Mouse (Mus musculus): ENCODE results near the gene Tmem145.

Tmem145 gene

DNA sequence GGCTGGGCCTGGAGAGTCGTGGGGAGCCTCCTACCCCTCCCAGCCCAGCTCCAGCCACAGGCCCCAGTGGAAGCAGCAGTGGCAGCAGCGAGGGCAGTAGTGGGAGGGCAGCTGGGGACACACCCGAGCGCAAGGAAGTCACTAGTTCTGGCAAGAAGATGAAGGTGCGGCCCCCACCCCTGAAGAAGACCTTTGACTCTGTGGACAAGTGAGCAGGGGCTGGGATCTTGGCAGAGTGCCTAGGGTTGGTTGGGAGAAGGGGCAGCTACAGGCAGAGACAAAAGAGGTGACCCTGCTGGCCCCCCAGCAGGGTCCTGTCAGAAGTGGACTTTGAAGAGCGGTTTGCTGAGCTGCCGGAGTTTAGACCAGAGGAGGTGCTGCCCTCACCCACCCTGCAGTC lies 13.8 kb upstream of the Tmem145 start:
- no peak for DNase-seq (ENCODE audit: low read depth, low spot score)

DNA sequence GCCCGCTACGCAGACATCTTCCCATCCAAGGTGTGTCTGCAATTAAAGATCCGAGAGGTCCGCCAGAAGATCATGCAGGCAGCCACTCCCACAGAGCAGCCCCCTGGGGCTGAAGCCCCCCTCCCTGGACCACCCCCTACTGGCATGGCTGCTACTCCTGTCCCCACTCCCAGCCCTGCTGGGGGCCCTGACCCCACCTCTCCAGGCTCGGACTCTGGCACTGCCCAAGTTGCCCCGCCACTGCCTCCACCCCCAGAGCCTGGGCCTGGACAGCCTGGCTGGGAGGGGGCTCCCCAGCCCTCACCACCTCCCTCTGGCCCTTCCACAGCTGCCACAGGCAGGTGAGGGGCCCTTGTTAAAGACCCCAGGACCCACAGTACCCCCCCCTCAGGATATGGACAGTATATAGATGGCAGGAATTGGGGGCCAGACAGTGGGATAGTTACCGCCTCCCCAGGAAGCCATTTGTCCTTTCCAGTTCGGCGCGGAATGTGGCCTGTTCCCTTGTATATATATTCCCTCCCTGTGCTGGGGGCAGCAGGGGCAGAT lies 12.6 kb upstream of the Tmem145 start:
- DNase-seq (ENCODE audit: low read depth, low spot score) = no peak

DNA sequence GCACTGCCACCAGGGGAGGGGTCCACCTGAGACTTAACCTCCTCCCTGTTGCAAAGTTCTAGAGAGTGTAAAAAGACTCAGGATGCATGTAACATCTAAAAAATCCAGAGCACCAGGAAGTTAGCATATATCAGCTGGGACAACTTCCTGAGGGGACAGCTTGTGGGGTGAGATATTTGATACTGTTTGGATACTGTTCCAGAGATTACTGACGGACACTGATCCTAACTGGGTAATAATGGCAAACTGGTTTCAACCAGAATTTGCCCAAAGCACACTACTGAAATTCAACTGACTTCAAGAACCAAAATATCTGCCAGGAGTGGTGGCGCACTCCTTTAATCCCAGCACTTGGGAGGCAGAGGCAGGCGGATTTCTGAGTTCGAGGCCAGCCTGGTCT lies 11.4 kb upstream of the Tmem145 start:
- no peak for DNase-seq (ENCODE audit: low read depth, low spot score)

DNA sequence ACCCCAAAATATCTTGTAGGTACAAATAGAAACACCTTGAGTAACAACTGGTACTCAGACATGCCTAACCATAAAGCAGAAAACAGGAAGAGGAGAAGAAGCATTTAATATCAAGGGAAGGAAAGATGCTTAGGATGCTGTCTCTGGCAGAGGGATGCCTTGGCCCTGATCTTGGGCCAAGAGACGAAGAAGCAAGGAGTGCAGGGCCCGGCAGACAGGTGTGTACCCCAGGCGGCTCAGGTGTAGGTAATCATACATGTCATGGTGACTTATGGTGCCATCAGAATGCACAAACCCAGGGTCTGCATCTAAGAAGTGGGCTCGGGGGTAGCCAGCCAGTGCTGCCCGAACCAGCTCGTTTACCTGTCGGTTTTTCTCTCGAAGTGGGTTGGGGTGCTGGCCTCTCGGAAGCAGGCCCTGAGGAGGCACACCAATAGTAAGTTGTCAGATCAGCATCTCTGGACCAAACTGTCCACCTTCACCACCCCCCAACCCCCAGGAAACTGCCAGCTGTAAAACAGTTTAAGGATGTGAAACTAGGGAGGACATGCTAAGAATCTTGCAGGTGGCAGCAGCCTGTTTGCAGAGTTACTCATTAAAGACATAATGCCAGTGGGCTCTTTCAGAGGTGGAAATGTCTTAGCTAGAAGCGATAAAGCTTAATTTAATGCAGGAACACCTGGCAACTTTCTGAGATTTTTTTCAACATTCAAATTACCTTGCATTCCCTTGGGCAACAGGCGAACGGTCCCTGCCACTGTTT lies 10.8 kb upstream of the Tmem145 start:
- DNase-seq (ENCODE audit: low read depth, low spot score) = no peak

DNA sequence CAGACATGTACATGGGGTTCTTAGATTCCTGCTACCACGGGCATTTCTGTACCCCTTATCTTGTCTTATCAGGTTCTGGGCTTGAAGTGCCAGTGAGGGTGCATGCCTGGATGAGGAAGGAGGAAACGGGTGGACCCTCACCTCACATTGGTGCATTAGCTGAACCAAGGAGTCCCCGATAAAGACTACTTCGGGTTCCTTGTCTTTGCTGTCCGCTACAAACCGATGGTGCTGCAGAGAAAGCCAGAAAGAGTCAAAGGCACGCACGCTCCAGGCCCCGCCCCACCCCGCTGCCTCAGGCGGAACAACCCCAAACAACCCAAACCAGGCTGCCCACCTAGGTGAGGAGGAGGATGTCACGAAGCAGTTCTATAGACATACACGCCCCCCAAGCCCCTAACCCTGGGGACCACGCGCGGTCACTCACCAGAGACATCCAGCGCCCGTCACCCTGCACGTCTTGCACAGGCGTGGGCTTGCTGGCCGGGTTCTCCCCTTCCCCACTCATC lies 8.9 kb upstream of the Tmem145 start:
- peak; percentile 64 for DNase-seq (ENCODE audit: low read depth, low spot score)

DNA sequence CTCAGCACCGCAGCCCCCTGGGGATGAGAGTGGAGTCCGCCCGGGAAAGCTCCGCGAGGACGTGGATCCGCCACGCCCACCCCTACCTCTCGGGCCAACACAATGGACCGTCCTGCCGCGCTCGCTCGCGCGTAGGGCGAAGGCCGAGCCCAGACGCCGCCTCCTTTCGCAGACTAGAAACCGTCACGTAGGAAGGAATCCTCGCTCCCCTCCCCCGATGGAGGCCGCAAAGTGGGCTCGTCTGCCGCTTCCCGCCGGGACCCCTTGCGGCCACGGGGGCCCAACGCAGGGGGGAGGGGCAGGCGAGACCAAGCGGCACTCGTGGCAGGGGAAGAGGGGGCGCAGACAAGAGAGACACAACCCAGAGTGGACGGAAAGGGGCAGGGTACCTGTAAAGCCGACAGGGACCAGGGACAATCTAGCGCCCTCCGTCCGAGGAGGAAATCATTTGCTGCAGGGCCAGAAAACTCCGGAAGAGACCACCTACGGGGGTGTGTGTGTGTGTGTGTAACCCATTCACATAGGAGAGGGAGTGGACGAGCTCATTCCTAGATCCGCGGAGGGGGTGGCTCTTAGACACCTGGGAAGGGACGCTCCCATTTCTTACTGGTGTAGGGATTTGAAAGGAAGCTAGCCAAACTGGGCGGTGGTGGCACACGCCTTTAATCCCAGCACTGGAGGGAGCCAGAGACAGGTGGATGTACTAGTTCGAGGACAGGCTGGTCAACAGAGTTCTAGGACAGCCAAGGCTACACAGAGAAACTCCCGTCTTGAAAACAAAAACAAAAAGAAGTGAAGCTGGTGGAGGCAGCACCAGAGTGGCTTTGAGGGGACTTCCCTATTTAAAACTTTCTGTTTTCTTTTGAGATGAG lies 8.2 kb upstream of the Tmem145 start, which contains the start of gene Pafah1b3:
Gene Pafah1b3 (minus strand): TSS at position 533 of the 872 bp plus-strand sequence.
- peak; percentile 98 for DNase-seq (ENCODE audit: low read depth, low spot score)

DNA sequence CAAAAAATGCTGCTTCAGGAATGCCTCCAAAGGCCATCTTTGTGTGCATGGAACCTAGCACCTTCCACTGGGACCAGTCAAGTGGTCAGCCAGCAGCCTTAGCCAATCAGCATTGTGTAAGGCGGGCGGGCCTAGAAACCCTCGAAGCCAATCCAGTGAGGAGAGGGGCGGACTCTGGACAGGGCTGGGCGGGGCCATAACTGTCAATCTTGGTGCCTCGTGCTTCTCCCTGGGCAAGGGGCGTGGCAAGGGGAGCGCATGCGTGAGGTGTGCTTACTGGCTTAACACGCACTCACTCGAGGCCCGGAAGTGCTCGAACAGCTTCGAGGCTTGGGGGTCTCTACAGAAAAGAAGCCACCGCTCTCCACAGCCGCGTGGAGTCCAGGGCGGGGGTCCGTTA lies 4.8 kb upstream of the Tmem145 start, which contains the start of gene Prr19:
Gene Prr19 (plus strand): TSS at position 349 of the 400 bp plus-strand sequence.
- DNase-seq (ENCODE audit: low read depth, low spot score) = peak; percentile 97

DNA sequence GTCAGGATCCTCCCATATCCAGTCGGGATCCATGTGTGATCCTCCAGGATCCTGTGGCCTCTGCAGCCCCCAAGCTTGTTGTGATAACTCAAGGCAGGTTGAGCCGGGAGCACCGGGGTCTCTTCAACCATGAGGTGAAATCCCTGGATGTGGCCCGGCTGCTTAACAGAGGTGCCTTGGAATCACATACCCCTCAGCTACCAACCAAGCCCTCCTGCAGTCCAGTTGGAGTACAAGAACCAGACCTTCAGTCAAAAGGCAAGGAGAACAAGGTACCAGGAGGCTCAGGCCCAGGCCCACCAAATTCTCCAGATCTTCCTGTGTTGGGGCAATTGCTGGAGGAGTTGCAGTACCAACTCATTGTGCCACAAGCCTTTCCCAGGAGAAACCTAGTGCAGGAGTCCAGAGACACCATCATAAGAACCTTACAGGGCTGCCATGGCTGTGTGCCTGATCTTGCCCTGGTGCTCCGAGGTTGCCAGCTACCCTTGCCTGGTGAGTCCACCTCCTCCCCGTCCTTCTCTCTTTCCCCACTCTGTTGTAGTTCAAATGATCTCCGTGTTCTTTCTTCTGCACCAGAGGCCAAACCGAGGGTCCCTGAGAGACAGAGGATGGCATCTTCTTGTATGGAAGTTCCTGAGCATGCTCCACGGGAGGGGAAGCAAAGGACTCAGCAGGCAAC lies 2.8 kb upstream of the Tmem145 start:
- DNase-seq (ENCODE audit: low read depth, low spot score) = no peak

DNA sequence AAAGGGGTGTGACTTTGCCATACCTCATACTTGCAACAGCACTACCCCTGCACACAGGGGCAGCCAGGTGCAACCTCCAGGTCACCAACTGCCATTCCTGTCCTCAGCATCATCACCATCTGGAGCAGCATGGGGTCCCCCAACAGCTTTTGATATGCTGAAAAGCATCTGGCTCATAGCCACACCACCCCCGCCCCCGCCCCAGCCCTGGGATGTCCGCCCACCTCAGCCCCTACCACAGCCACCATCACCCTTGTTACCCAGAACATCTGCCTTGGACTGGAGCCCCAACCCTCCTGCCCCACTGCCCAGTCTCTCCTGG lies 2.3 kb upstream of the Tmem145 start:
- DNase-seq (ENCODE audit: low read depth, low spot score) = peak; percentile 53

DNA sequence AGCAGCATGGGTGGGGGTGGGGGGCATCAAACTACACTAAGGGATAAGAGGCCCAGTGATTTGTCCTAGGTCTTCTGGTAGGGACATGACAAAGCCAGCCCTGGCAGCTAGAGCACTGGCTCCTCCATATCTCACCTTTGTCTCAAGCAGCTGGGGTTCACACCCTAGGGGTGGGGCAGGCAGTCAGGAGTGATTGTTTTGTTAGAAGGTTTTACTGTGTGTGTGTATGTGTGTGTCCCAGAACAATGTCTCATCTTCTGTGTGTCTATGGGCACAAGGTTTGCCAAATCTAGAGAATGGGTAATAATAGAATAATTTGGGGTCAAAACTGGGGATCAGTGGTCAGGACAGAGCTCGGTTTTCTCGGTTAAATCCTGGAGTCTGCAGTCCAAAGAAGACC lies 425 bp upstream of the Tmem145 start:
- no peak for DNase-seq (ENCODE audit: low read depth, low spot score)

DNA sequence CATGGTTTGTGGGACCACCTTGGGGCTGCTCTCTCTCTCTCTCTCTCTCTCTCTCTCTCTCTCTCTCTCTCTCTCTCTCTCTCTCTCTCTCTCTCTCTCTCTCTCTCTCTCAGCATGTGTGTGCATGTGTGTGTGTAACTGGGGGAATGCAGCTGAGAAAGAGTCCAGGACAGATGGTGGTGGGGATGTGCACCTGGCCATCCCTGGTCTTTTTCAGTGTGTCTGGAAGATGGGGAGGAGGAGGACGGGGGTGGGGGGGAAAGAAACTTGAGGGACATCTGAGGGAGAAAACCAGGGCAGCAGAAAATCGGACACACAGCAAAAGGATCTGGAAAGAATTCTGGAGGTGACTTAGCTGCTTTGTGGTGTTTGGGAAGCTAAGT lies 699 bp downstream of the Tmem145 start:
- no peak for DNase-seq (ENCODE audit: low read depth, low spot score)

DNA sequence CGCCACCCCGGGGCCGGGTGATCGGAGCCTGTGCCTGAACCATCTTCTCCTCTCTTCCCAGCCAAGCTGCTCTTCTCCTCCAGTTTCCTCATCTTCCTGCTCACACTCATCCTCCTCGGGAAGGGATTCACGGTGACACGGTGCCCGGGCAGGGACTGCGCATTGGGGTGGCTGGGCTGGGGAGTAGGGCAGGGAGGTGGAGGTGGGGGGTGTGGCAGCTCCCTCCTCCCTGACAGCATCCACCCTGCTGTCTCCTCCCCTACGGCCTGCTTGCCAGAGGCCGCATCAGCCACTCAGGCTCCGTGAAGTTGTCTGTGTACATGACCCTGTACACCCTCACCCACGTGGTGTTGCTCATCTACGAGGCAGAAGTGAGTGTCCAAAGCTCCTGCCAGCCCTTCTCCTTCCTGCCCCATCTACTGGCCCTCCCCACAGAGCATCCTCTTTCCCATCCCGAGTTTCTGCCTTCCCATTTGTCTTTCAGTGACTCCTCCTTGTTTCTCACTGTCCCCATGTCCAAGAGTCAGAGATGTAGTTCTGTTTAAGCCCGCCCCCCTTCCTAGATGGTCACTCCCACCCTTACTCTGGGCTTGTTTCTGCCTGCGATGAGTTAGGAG lies 2.9 kb downstream of the Tmem145 start:
- no peak for DNase-seq (ENCODE audit: low read depth, low spot score)

DNA sequence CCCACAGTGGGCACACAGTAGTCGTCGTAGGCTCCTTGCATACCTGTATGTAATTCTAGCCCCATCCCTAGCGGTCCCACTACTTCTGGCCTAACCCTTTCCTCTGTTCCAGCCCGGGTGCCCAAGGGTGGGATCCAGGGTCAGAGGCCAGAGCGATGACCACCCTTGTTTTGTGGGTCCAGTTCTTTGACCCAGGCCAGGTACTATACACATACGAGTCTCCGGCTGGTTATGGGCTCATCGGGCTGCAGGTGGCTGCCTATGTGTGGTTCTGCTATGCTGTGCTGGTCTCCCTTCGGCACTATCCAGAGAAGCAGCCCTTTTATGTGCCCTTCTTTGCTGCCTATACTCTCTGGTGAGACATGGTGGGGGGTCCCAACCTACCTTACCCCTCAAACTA lies 3.5 kb downstream of the Tmem145 start:
- no peak for DNase-seq (ENCODE audit: low read depth, low spot score)

DNA sequence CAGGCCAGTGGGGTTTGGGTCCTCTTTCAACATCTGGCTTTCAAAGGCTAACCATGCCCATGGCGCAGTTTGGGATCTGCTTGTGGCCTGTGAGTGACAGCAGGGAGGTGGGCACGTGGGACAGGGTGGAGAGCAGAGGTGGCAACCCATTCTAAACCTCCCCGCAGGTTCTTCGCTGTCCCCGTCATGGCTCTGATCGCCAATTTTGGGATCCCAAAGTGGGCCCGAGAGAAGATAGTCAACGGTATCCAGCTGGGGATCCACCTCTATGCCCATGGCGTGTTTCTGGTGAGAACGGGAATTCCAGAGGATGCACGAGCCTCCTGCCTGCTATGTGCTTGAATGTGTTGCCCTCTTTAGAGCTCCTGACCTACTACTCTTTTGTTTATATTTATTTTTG lies 5.3 kb downstream of the Tmem145 start:
- DNase-seq (ENCODE audit: low read depth, low spot score) = no peak

DNA sequence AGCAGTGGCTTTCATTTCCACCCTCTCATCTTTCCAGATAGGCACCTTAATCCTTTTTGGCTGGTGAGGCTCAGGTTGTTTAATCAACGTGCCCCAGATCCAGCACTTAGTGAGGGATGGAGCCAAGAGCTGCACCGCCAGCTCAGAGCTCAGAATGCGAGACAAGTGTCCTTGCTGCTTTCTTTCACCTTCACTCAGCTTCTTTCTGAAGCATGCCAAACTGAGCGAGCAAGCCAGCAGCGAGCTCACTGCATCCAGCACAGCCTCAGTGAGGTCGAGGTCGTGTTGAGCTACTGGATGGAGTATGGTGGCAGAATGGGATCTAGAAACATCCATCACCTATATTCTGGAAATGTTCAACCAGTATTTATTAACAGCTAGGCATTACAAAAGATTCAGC lies 7.4 kb downstream of the Tmem145 start:
- no peak for DNase-seq (ENCODE audit: low read depth, low spot score)

DNA sequence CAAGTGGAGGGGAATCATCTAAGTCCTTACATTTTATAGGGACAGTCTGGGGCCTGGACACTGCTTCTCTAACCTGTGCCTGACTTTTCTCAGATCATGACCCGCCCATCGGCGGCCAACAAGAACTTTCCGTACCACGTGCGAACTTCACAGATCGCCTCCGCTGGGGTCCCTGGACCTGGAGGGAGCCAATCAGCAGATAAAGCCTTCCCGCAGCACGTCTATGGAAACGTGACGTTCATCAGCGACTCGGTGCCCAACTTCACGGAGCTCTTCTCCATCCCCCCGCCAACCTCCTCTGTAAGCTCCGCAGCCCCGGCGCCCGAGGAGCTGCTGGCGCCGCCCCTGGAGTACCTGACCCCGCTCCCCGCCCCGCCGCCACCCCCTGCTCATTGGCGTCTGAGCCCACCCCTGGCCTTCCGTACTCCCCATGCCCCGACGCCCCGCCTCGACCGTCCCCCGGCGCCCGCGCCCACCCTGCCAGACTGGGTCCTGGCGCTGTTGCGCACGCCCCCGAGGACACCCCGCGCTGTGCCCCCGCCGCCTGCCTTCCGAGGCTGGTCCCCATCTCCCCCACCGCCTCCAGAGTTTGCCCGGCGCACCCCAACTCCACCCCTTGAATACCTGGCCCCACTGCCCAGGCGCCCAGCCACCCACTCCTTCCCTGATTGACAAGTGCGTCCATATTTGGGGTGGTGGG lies 8.8 kb downstream of the Tmem145 start:
- peak; percentile 53 for DNase-seq (ENCODE audit: low read depth, low spot score)

DNA sequence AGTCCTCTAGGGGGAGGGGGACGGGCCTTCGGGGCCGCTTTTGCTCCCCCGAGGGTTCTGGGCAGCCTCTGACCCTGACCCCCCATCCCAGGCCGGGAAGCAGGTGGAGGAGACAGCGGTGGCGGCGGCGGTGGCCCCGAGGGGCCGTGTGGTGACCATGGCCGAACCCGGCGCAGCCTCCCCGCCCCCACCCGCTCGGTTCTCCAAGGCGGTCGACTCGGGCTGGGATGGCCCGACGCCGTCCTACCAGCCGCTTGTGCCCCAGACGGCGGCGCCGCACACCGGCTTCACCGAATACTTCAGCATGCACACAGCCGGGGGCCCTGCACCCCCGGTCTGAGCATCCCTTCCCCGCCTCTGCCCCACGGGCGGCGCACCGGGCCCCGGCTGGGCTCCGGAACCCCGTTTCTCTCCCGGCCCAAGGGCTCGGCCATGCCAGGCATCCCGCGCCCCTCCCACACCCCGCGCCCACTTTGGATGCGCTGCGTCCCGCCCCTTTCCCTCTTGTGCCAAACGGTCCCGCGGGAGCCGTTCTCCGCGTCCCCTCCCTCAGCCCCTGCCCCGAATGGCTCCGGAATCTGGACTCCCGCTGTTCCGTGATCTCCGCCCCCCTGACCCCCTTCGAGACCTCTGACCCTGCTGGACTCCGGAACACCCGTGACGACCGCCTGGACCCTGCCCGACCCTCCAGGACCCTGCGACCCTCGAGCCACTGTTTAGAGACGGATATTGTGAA lies 9.6 kb downstream of the Tmem145 start:
- DNase-seq (ENCODE audit: low read depth, low spot score) = peak; percentile 62

DNA sequence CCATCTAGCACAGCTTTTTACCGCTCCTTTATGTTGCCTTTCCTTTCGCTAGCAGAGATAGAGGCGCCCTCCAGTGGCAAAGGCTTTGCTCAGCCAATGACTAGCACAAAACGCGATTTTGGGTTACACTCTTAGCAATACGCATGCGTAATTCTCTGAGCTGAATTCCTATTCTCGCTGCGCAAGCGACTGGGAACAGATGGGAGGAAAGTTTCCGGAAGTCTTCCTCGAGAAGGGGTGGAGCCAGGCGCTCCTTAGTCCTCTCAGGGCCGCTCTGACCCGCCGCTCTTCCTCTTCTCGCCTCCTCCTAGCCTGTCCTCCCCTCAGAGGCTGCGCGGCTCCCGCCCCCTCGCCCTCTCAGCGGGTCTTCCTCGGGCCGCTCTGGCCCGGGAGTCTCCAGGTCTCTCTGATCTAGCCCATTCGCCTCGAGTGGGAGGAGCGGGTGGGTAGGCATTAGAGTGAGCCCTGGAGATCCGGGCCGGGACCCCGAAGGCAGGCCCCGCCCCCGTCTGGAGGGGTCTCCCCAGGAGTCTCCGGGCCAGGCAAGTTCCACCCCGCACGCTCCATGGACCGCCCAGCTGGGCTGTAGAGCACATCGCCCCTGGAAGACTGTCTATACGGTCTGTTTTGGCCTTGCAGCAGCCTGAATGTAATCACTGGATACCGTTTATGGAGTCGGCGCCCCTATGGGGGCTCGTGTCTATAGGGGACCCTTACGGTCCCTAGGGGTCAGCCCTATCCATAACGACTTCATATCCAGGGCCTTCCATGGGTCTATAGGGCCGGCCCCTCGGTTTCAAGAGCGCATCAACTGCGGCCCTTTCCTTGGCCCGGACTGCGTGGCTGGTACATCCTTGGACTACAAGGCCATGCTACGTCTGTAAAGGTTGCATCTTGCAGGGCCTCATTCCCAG lies 10.9 kb downstream of the Tmem145 start, which contains the start of gene Megf8:
Gene Megf8 (plus strand): TSS at position 633 of the 914 bp plus-strand sequence.
- DNase-seq (ENCODE audit: low read depth, low spot score) = peak; percentile 99

DNA sequence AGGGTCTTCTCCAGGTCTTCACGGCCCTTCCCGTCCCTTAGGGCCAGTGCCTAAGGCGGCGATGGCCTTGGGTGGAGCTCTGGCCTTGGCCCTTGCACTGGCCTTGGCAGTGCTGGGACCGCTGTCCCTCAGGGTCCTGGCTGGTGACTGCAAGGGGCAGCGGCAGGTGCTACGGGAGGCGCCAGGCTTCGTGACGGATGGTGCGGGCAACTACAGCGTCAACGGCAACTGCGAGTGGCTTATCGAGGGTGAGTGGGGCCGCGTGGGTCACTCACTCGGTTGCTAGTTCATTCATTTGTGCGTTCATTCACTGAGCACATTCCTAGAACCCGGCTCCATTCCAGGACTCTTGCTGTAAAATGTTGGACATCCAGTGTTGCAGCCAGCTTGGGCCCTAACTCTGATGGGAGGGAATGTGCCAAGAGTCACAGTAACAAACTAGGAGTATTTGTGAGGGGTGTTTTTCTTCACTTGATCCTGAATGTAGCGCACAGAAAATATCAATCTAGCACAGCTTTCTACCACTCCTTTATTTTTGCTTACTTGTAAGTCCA lies 11.6 kb downstream of the Tmem145 start:
- no peak for DNase-seq (ENCODE audit: low read depth, low spot score)

Data from ZHBTc4 (cell line).